Mouse (Mus musculus): ENCODE data around the gene Arfrp1. TPM values are rescaled to one million over a fixed set of nuclear protein-coding genes. Genes with fewer than 3 reads are reported as not detected.

The Arfrp1 gene
- polyA plus RNA-seq, 1 experiment from 2014 or later: 52.6 TPM

GRCm38 (mm10) chr2:181364487-181364859 is 731 bp downstream of the Arfrp1 start:
- DNase-seq (ENCODE audit: low spot score): no peak
- ATAC-seq (replicated peaks; ENCODE audit: low FRiP score, low TSS enrichment, low read depth): 0 out of 2 replicates have a peak, but pooled peaks have one; percentile 3

GRCm38 (mm10) chr2:181363946-181364345 is 1.3 kb downstream of the Arfrp1 start:
- H3K4me3 ChIP-seq (ENCODE audit: low read depth, low read length): peak overlapping the region; percentile 84; the same call in 1 of the 2 replicates
- WGBS: 82% methylated on average over 3 of the region's 3 CpGs
- H3K27me3 ChIP-seq (replicated peaks; ENCODE audit: control insufficient read depth, insufficient read depth, low read length): no peaks in the 10 kb centered on the region
- DNase-seq (ENCODE audit: low spot score) (no peak), ATAC-seq (replicated peaks; ENCODE audit: low FRiP score, low TSS enrichment, low read depth) (no peak)
- peak overlapping the region; percentile 76 for H3K4me2 ChIP-seq (ENCODE audit: low read length)
- peaks cover 44% of the 10 kb centered on the region for H3K36me3 ChIP-seq (ENCODE audit: control insufficient read depth, insufficient read depth, low read length)
- peaks cover 29% of the 10 kb centered on the region for H3K4me1 ChIP-seq (replicated peaks; ENCODE audit: control insufficient read depth, insufficient read depth, low read length)
- peak overlapping the region; percentile 71; the same call in 1 of the 2 replicates for H3K9ac ChIP-seq (ENCODE audit: low read length)
- H3K9me3 ChIP-seq (ENCODE audit: control insufficient read depth, low read length): no peaks in the 10 kb centered on the region
- no peak overlapping the region for H3K27ac ChIP-seq (ENCODE audit: low read depth)

More at GRCm38 (mm10) chr2:181364487-181364859, 731 bp downstream of the Arfrp1 start:
- peak overlapping the region; percentile 84 for H3K4me3 ChIP-seq (ENCODE audit: low read depth, low read length)
- 10% methylated on average over 14 of the region's 14 CpGs for WGBS
- no peaks in the 10 kb centered on the region for H3K27me3 ChIP-seq (replicated peaks; ENCODE audit: control insufficient read depth, insufficient read depth, low read length)
- H3K9ac ChIP-seq (ENCODE audit: low read length): peak overlapping the region; percentile 71
- no peaks in the 10 kb centered on the region for H3K9me3 ChIP-seq (ENCODE audit: control insufficient read depth, low read length)
- H3K4me2 ChIP-seq (ENCODE audit: low read length): peak overlapping the region; percentile 76
- peaks cover 29% of the 10 kb centered on the region for H3K4me1 ChIP-seq (replicated peaks; ENCODE audit: control insufficient read depth, insufficient read depth, low read length)
- peaks cover 39% of the 10 kb centered on the region for H3K36me3 ChIP-seq (ENCODE audit: control insufficient read depth, insufficient read depth, low read length)
- peak overlapping the region; percentile 72; the same call in 1 of the 2 replicates for H3K27ac ChIP-seq (ENCODE audit: low read depth)

GRCm38 (mm10) chr2:181356780-181357179 is 8.4 kb downstream of the Arfrp1 start:
- WGBS: 90% methylated on average over 3 of the region's 3 CpGs
- no peak for ATAC-seq (replicated peaks; ENCODE audit: low FRiP score, low TSS enrichment, low read depth)
- H3K36me3 ChIP-seq (ENCODE audit: control insufficient read depth, insufficient read depth, low read length): peaks cover 93% of the 10 kb centered on the region

GRCm38 (mm10) chr2:181342766-181343165 is 22.4 kb downstream of the Arfrp1 start:
- ATAC-seq (replicated peaks; ENCODE audit: low FRiP score, low TSS enrichment, low read depth) (no peak), DNase-seq (ENCODE audit: low spot score) (no peak)
- Histone ChIP-seq H3K4me1 (replicated peaks; ENCODE audit: control insufficient read depth, insufficient read depth, low read length) (no peaks in the 10 kb centered on the region), H3K36me3 (ENCODE audit: control insufficient read depth, insufficient read depth, low read length) (peaks cover 79% of the 10 kb centered on the region), H3K9ac (ENCODE audit: low read length) (no peak overlapping the region), H3K27ac (ENCODE audit: low read depth) (no peak overlapping the region), H3K4me2 (ENCODE audit: low read length) (no peak overlapping the region), H3K4me3 (ENCODE audit: low read depth, low read length) (no peak overlapping the region), H3K27me3 (replicated peaks; ENCODE audit: control insufficient read depth, insufficient read depth, low read length) (no peaks in the 10 kb centered on the region), H3K9me3 (ENCODE audit: control insufficient read depth, low read length) (no peaks in the 10 kb centered on the region)
- WGBS: 95% methylated on average over 6 of the region's 6 CpGs

More at GRCm38 (mm10) chr2:181356780-181357179, 8.4 kb downstream of the Arfrp1 start:
- H3K9me3 ChIP-seq (ENCODE audit: control insufficient read depth, low read length): no peaks in the 10 kb centered on the region
- H3K9ac ChIP-seq (ENCODE audit: low read length): no peak overlapping the region
- no peaks in the 10 kb centered on the region for H3K4me1 ChIP-seq (replicated peaks; ENCODE audit: control insufficient read depth, insufficient read depth, low read length)
- H3K27me3 ChIP-seq (replicated peaks; ENCODE audit: control insufficient read depth, insufficient read depth, low read length): no peaks in the 10 kb centered on the region
- H3K27ac ChIP-seq (ENCODE audit: low read depth): no peak overlapping the region
- no peak overlapping the region for H3K4me3 ChIP-seq (ENCODE audit: low read depth, low read length)
- H3K4me2 ChIP-seq (ENCODE audit: low read length): no peak overlapping the region
- no peak for DNase-seq (ENCODE audit: low spot score)

- Histone ChIP-seq H3K27me3 (replicated peaks; ENCODE audit: control insufficient read depth, insufficient read depth, low read length) (no peaks in the 10 kb centered on the region), H3K4me1 (replicated peaks; ENCODE audit: control insufficient read depth, insufficient read depth, low read length) (no peaks in the 10 kb centered on the region), H3K36me3 (ENCODE audit: control insufficient read depth, insufficient read depth, low read length) (peaks cover 80% of the 10 kb centered on the region), H3K4me2 (ENCODE audit: low read length) (no peak overlapping the region), H3K4me3 (ENCODE audit: low read depth, low read length) (no peak overlapping the region), H3K9me3 (ENCODE audit: control insufficient read depth, low read length) (no peaks in the 10 kb centered on the region), H3K9ac (ENCODE audit: low read length) (no peak overlapping the region), H3K27ac (ENCODE audit: low read depth) (no peak overlapping the region)
- WGBS: 90% methylated on average over 4 of the region's 4 CpGs
- ATAC-seq (replicated peaks; ENCODE audit: low FRiP score, low TSS enrichment, low read depth): no peak
- DNase-seq (ENCODE audit: low spot score): no peak
These were observed 24.8 kb downstream of the Arfrp1 start for GRCm38 (mm10) chr2:181340426-181340825.

- DNase-seq (ENCODE audit: low spot score): peak; percentile 81
These were observed 31.2 kb downstream of the Arfrp1 start for GRCm38 (mm10) chr2:181334023-181334422.

GRCm38 (mm10) chr2:181332542-181332941 is 32.7 kb downstream of the Arfrp1 start:
- no peak overlapping the region for H3K27ac ChIP-seq (ENCODE audit: low read depth)
- DNase-seq (ENCODE audit: low spot score) (no peak), ATAC-seq (replicated peaks; ENCODE audit: low FRiP score, low TSS enrichment, low read depth) (no peak)
- no peaks in the 10 kb centered on the region for H3K27me3 ChIP-seq (replicated peaks; ENCODE audit: control insufficient read depth, insufficient read depth, low read length)
- H3K4me2 ChIP-seq (ENCODE audit: low read length): no peak overlapping the region
- H3K9ac ChIP-seq (ENCODE audit: low read length): no peak overlapping the region
- H3K9me3 ChIP-seq (ENCODE audit: control insufficient read depth, low read length): no peaks in the 10 kb centered on the region
- H3K36me3 ChIP-seq (ENCODE audit: control insufficient read depth, insufficient read depth, low read length): peaks cover 81% of the 10 kb centered on the region
- H3K4me3 ChIP-seq (ENCODE audit: low read depth, low read length): no peak overlapping the region
- no peaks in the 10 kb centered on the region for H3K4me1 ChIP-seq (replicated peaks; ENCODE audit: control insufficient read depth, insufficient read depth, low read length)

More at GRCm38 (mm10) chr2:181334023-181334422, 31.2 kb downstream of the Arfrp1 start:
- Histone ChIP-seq H3K4me2 (ENCODE audit: low read length) (no peak overlapping the region), H3K4me1 (replicated peaks; ENCODE audit: control insufficient read depth, insufficient read depth, low read length) (no peaks in the 10 kb centered on the region), H3K4me3 (ENCODE audit: low read depth, low read length) (no peak overlapping the region), H3K9ac (ENCODE audit: low read length) (no peak overlapping the region), H3K27me3 (replicated peaks; ENCODE audit: control insufficient read depth, insufficient read depth, low read length) (no peaks in the 10 kb centered on the region), H3K36me3 (ENCODE audit: control insufficient read depth, insufficient read depth, low read length) (peaks cover 84% of the 10 kb centered on the region), H3K27ac (ENCODE audit: low read depth) (no peak overlapping the region), H3K9me3 (ENCODE audit: control insufficient read depth, low read length) (no peaks in the 10 kb centered on the region)
- peak; percentile 75; the same call in 1 of the 2 replicates for ATAC-seq (replicated peaks; ENCODE audit: low FRiP score, low TSS enrichment, low read depth)
- 67% methylated on average over 3 of the region's 3 CpGs for WGBS

- no peak overlapping the region for H3K4me2 ChIP-seq (ENCODE audit: low read length)
- H3K27ac ChIP-seq (ENCODE audit: low read depth): no peak overlapping the region
- H3K9ac ChIP-seq (ENCODE audit: low read length): no peak overlapping the region
- no peaks in the 10 kb centered on the region for H3K4me1 ChIP-seq (replicated peaks; ENCODE audit: control insufficient read depth, insufficient read depth, low read length)
- peaks cover 80% of the 10 kb centered on the region for H3K36me3 ChIP-seq (ENCODE audit: control insufficient read depth, insufficient read depth, low read length)
- H3K27me3 ChIP-seq (replicated peaks; ENCODE audit: control insufficient read depth, insufficient read depth, low read length): no peaks in the 10 kb centered on the region
- no peaks in the 10 kb centered on the region for H3K9me3 ChIP-seq (ENCODE audit: control insufficient read depth, low read length)
- no peak overlapping the region for H3K4me3 ChIP-seq (ENCODE audit: low read depth, low read length)
- DNase-seq (ENCODE audit: low spot score) (no peak), ATAC-seq (replicated peaks; ENCODE audit: low FRiP score, low TSS enrichment, low read depth) (no peak)
- WGBS: 98% methylated on average over 2 of the region's 2 CpGs
These were observed 39.1 kb downstream of the Arfrp1 start for GRCm38 (mm10) chr2:181326098-181326497.

GRCm38 (mm10) chr2:181322136-181322535 is 43.1 kb downstream of the Arfrp1 start:
- no peak for ATAC-seq (replicated peaks; ENCODE audit: low FRiP score, low TSS enrichment, low read depth)
- no peaks in the 10 kb centered on the region for H3K9me3 ChIP-seq (ENCODE audit: control insufficient read depth, low read length)
- WGBS: 77% methylated on average over 5 of the region's 5 CpGs
- no peak overlapping the region for H3K9ac ChIP-seq (ENCODE audit: low read length)
- H3K4me1 ChIP-seq (replicated peaks; ENCODE audit: control insufficient read depth, insufficient read depth, low read length): 0 out of 2 replicates have a peak, but pooled peaks cover 6% of the 10 kb centered on the region
- no peak for DNase-seq (ENCODE audit: low spot score)
- H3K4me2 ChIP-seq (ENCODE audit: low read length): no peak overlapping the region
- H3K36me3 ChIP-seq (ENCODE audit: control insufficient read depth, insufficient read depth, low read length): peaks cover 46% of the 10 kb centered on the region
- H3K27me3 ChIP-seq (replicated peaks; ENCODE audit: control insufficient read depth, insufficient read depth, low read length): no peaks in the 10 kb centered on the region
- H3K4me3 ChIP-seq (ENCODE audit: low read depth, low read length): no peak overlapping the region
- no peak overlapping the region for H3K27ac ChIP-seq (ENCODE audit: low read depth)
